Mouse (Mus musculus): ENCODE measurements around the gene Efnb2.

Gene Efnb2

GRCm38 (mm10) chr8:8655346-8656340 lies 5.4 kb downstream of the Efnb2 start:
- no peak for DNase-seq (ENCODE audit: low spot score in 2 of 2)

GRCm38 (mm10) chr8:8653906-8654489 lies 7.0 kb downstream of the Efnb2 start:
- DNase-seq (ENCODE audit: low spot score in 2 of 2) = no peak

GRCm38 (mm10) chr8:8653343-8653742 lies 7.7 kb downstream of the Efnb2 start:
- DNase-seq (ENCODE audit: low spot score in 2 of 2) = no peak

- no peak for DNase-seq (ENCODE audit: low spot score in 2 of 2)
Measured at GRCm38 (mm10) chr8:8652388-8652787, 8.7 kb downstream of the Efnb2 start.

- peak in 1 of 2 experiments; percentile 26 for DNase-seq (ENCODE audit: low spot score in 2 of 2)
Measured at GRCm38 (mm10) chr8:8649944-8650343, 11.1 kb downstream of the Efnb2 start.

- DNase-seq (ENCODE audit: low spot score in 2 of 2) = no peak
Measured at GRCm38 (mm10) chr8:8649536-8649935, 11.5 kb downstream of the Efnb2 start.

- no peak for DNase-seq (ENCODE audit: low spot score in 2 of 2)
Measured at GRCm38 (mm10) chr8:8648686-8649085, 12.4 kb downstream of the Efnb2 start.

GRCm38 (mm10) chr8:8647824-8648223 lies 13.2 kb downstream of the Efnb2 start:
- DNase-seq (ENCODE audit: low spot score in 2 of 2) = peak in 1 of 2 experiments; percentile 30

- no peak for DNase-seq (ENCODE audit: low spot score in 2 of 2)
Measured at GRCm38 (mm10) chr8:8647319-8647718, 13.7 kb downstream of the Efnb2 start.

- DNase-seq (ENCODE audit: low spot score in 2 of 2) = no peak
Measured at GRCm38 (mm10) chr8:8644160-8644915, 16.7 kb downstream of the Efnb2 start.

- DNase-seq (ENCODE audit: low spot score in 2 of 2) = no peak
Measured at GRCm38 (mm10) chr8:8640264-8640588, 20.8 kb downstream of the Efnb2 start.

- no peak for DNase-seq (ENCODE audit: low spot score in 2 of 2)
Measured at GRCm38 (mm10) chr8:8639569-8640263, 21.3 kb downstream of the Efnb2 start.

GRCm38 (mm10) chr8:8631394-8631793 lies 29.6 kb downstream of the Efnb2 start:
- DNase-seq (ENCODE audit: low spot score in 2 of 2) = no peak

- DNase-seq (ENCODE audit: low spot score in 2 of 2) = no peak
Measured at GRCm38 (mm10) chr8:8624017-8624416, 37.0 kb downstream of the Efnb2 start.

GRCm38 (mm10) chr8:8623486-8623885 lies 37.6 kb downstream of the Efnb2 start:
- no peak for DNase-seq (ENCODE audit: low spot score in 2 of 2)

GRCm38 (mm10) chr8:8622476-8622875 lies 38.6 kb downstream of the Efnb2 start:
- no peak for DNase-seq (ENCODE audit: low spot score in 2 of 2)

- DNase-seq (ENCODE audit: low spot score in 2 of 2) = no peak
Measured at GRCm38 (mm10) chr8:8622031-8622430, 39.0 kb downstream of the Efnb2 start.

- DNase-seq (ENCODE audit: low spot score in 2 of 2) = no peak
Measured at GRCm38 (mm10) chr8:8621236-8621917, 39.7 kb downstream of the Efnb2 start.

GRCm38 (mm10) chr8:8620536-8620935 lies 40.5 kb downstream of the Efnb2 start:
- DNase-seq (ENCODE audit: low spot score in 2 of 2) = no peak

GRCm38 (mm10) chr8:8619221-8620194 lies 41.5 kb downstream of the Efnb2 start:
- no peak for DNase-seq (ENCODE audit: low spot score in 2 of 2)

Data from urinary bladder, postnatal 36 days (tissue).